Mouse (Mus musculus): ENCODE measurements around the gene Traf3ip3. TPM values are rescaled to one million over a fixed set of nuclear protein-coding genes. Genes with fewer than 3 reads are reported as not detected.

The Traf3ip3 gene
- 1 to 10 TPM; 1.0 to 2.5 TPM for total RNA-seq (2021)
- long read RNA-seq, experiment 1, partial matches to known transcripts, result 0 of 3 reads
- long read RNA-seq, experiment 1, other reads (novel, unspliced or antisense), result 3 of 3 reads
- long read RNA-seq, experiment 2, result 0 reads

GRCm38 (mm10) chr1:193201383-193201778, at the start of gene Traf3ip3:
Gene Traf3ip3 (minus strand): TSS chr1:193201703.
- no peak for DNase-seq (ENCODE audit: low spot score in 2 of 2)

- DNase-seq (ENCODE audit: low spot score in 2 of 2), result no peak
Measured at GRCm38 (mm10) chr1:193250026-193250425, 48.5 kb upstream of the Traf3ip3 start.

GRCm38 (mm10) chr1:193244235-193244634, 42.7 kb upstream of the Traf3ip3 start:
- DNase-seq (ENCODE audit: low spot score in 2 of 2), result no peak

DNA sequence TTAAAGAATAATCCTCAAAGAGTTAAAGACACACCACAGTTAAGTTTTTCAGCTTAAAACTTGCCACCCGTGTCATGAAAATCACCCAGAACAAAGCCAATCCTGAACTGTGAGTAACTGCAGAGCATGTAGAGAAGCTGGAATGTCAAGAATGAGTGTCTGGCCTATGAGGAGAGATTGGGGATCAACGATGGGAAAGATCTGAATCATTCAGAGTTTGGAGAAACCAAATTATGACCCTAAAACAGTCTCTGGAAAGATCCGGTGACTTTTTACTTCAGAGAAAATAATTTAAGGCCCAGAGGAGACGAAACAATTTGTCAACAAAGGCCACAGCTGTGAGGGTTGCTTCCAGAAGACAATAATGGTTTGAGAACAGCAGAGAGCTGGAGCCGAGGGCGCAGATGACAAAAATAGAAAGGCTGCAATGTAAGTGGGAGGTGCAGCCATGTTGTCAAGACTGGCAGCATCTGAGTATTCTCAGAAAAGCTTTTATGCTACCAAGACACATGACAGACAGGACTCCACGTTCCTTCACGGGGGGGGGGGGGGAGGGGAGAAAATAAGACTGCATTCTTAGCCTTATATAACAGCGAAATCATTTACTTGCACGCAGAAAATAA, 42.2 kb upstream of the Traf3ip3 start:
- no peak for DNase-seq (ENCODE audit: low spot score in 2 of 2)

GRCm38 (mm10) chr1:193242863-193243262, 41.4 kb upstream of the Traf3ip3 start:
- no peak for DNase-seq (ENCODE audit: low spot score in 2 of 2)

DNA sequence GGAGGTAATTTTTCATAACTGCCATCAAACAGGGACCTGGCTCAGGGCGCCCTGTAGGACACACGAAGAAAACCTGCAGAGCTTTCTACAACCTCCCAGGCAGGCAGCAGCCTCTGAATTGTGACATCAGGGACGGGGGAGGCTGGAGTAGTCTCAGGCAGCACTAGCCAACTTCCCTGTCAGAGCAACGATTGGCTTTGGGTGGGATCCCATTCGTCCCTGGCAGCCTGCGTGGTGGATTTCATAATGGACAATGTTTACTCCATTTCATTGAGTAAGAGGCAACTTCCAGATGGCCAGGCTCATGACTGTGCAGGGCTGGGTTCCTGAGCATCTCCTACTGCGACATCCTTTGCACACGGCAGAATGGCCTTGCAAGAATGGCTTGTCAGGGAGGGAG, 40.7 kb upstream of the Traf3ip3 start:
- DNase-seq (ENCODE audit: low spot score in 2 of 2), result peak in 1 of 2 experiments; percentile 53

DNA sequence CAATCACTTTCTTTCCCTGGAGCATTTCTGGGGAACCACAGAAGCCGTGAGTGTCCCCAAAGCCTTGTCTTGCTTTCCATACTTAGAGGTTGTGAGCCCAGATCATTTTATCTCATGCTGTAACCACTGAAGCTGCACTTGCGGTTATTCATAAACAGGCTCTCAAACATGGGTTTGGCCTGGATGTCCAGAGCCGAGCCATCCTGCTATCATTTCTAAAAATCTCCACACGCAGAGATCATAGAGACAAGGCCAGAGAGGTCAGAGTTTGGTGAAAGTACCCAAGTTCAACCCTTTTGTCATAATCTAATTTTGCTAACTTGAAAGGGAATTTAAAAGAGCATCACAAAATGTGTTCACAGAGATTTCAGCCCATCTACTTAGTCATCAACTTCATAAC, 39.9 kb upstream of the Traf3ip3 start:
- no peak for DNase-seq (ENCODE audit: low spot score in 2 of 2)

DNA sequence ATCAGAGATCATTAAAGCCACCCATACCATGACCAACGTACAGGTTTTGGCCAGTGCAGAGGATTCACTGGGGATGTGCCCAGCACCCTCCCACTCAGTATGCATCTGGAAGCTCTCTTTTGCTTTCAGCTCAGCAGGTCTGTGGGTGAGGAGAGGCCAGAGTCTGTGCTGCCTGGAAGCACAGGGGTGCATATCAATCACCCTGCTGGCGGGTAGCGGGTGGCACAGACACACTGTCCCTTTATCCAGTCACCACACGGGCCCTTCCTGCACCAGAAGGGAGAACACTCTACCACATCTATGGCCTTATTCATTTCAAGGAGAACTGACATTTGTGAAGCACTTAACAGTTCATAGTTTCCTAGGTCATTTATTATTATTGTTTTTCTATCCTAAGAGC, 36.9 kb upstream of the Traf3ip3 start:
- DNase-seq (ENCODE audit: low spot score in 2 of 2), result no peak

- DNase-seq (ENCODE audit: low spot score in 2 of 2), result no peak
Measured at GRCm38 (mm10) chr1:193234930-193235329, 33.4 kb upstream of the Traf3ip3 start.

GRCm38 (mm10) chr1:193234130-193234645, 32.7 kb upstream of the Traf3ip3 start:
- DNase-seq (ENCODE audit: low spot score in 2 of 2), result no peak

DNA sequence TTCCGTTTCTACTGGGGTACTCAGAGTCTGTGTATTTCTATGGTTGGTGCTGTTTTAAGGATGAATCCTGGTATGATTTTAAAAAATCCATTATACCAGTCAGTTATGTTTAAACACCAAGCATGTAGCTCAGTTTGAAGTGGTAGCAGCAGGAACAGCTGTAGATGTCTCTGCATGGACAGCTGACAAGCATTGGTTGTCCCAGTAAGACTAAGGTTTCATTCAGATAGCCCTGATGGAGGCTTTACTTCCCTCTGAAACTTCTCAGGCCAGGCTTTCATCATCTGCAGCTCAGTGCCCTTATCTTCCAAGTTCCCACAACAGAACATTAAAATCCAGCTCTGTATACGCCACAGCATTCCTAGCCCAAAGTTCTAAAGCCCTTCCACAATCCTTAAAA, 31.2 kb upstream of the Traf3ip3 start:
- DNase-seq (ENCODE audit: low spot score in 2 of 2), result no peak

GRCm38 (mm10) chr1:193230935-193231334, 29.4 kb upstream of the Traf3ip3 start:
- DNase-seq (ENCODE audit: low spot score in 2 of 2), result no peak

GRCm38 (mm10) chr1:193230531-193230930, 29.0 kb upstream of the Traf3ip3 start:
- DNase-seq (ENCODE audit: low spot score in 2 of 2), result no peak

DNA sequence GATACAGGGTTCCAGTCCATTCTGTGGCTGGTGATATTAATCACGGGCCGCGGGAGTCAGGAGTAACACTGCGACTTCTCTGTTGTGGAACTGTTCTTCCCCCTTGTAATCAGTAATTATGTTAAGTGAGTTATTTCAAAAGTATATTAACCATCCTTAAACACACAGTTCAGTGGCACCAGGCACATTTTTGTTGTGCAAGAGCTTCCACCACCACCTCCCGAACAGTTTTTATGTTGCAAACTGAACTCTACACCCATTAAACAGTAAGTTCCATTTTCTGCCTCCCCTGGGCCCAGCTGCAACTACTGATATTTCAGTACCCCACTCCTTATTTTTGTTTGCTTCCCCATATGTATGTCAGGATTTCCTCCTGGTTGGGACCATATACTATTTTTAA, 28.1 kb upstream of the Traf3ip3 start:
- no peak for DNase-seq (ENCODE audit: low spot score in 2 of 2)

- DNase-seq (ENCODE audit: low spot score in 2 of 2), result no peak
Measured at GRCm38 (mm10) chr1:193227537-193227936, 26.0 kb upstream of the Traf3ip3 start.

- DNase-seq (ENCODE audit: low spot score in 2 of 2), result no peak
Measured at GRCm38 (mm10) chr1:193226724-193227522, 25.4 kb upstream of the Traf3ip3 start.

- no peak for DNase-seq (ENCODE audit: low spot score in 2 of 2)
Measured at GRCm38 (mm10) chr1:193226114-193226513, 24.6 kb upstream of the Traf3ip3 start.

DNA sequence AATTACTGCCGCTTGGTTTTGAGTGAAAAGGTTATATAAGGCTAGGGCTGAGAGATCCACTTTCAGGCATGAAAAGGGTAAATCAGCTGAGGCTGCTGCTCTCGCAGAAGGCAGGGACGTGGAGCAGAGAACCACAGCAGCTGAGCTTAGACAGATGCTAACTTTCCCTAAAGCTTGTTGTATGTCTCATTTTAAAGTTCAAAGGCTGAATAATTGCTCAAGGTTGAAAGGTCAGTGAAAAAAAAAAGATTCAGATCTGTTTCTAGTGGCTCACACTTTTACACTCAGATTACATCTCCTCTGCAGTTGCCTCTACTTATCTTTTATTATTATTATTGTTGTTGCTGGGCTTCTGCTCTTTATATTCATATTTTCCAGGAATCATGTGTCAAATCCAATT, 24.0 kb upstream of the Traf3ip3 start:
- DNase-seq (ENCODE audit: low spot score in 2 of 2), result no peak

GRCm38 (mm10) chr1:193220408-193220807, 18.9 kb upstream of the Traf3ip3 start:
- no peak for DNase-seq (ENCODE audit: low spot score in 2 of 2)

- DNase-seq (ENCODE audit: low spot score in 2 of 2), result no peak
Measured at GRCm38 (mm10) chr1:193216000-193216399, 14.5 kb upstream of the Traf3ip3 start.

- no peak for DNase-seq (ENCODE audit: low spot score in 2 of 2)
Measured at GRCm38 (mm10) chr1:193214053-193214452, 12.6 kb upstream of the Traf3ip3 start.

- no peak for DNase-seq (ENCODE audit: low spot score in 2 of 2)
Measured at GRCm38 (mm10) chr1:193211371-193211770, 9.9 kb upstream of the Traf3ip3 start.

Measured in adrenal gland, adult 18-20 months (tissue).